Comparison of ENCODE assay signal across 8 mouse cellular contexts in genomic region chr2:68404274-68405162, GRCm38 (mm10).
A peak's percentile ranks its signal among the peaks of the same experiment; 100 is the strongest.
DNase-seq lines count a peak whose midpoint lies in the region; ATAC-seq and TF ChIP-seq lines count a peak whose summit lies in the region.

No protein-coding gene starts in this region.

- H3K27ac ChIP-seq in heart, embryonic 14.5 days (replicated peaks in 1 of 2; ENCODE audit: control insufficient read depth in 1 of 2, insufficient read depth in 1 of 2, low read depth in 2 of 2, low read length in 2 of 2) = no peak overlapping the region
- no peak overlapping the region for H3K27ac ChIP-seq in forebrain, postnatal 0 days (ENCODE audit: low read depth, low read length)

- no peak for DNase-seq in heart, adult 9 months (ENCODE audit: low spot score in 2 of 2)
- peak; percentile 67 for DNase-seq in embryo, embryonic 10 days (ENCODE audit: low spot score)
- no peak for DNase-seq in forebrain, postnatal 0 days
- no peak for DNase-seq in left cerebral cortex, adult 11 months (ENCODE audit: low spot score)
- DNase-seq in right cerebral cortex, postnatal 14 days = no peak
- no peak for DNase-seq in gastrocnemius, postnatal 10 days

- H3K4me3 ChIP-seq in heart, embryonic 14.5 days (ENCODE audit: control insufficient read depth in 1 of 2, insufficient read depth in 1 of 2, low read depth in 1 of 2, low read length in 2 of 2) = no peak overlapping the region
- H3K4me3 ChIP-seq in forebrain, postnatal 0 days (ENCODE audit: low read depth, low read length) = peak overlapping the region; percentile 20; the same call in 1 of the 2 replicates

- H3K4me2 ChIP-seq in heart, embryonic 14.5 days (ENCODE audit: low read length) = no peak overlapping the region
- peak overlapping the region; percentile 38 for H3K4me2 ChIP-seq in forebrain, postnatal 0 days (ENCODE audit: low read depth)

- H3K9ac ChIP-seq in heart, embryonic 14.5 days (ENCODE audit: low read length) = peak overlapping the region; percentile 1; the same call in 1 of the 2 replicates
- H3K9ac ChIP-seq in forebrain, postnatal 0 days = no peak overlapping the region

- H3K36me3 ChIP-seq in heart, embryonic 14.5 days (ENCODE audit: control insufficient read depth, insufficient read depth, low read length) = peaks cover 15% of the 10 kb centered on the region
- H3K36me3 ChIP-seq in forebrain, postnatal 0 days (ENCODE audit: insufficient read depth) = no peaks in the 10 kb centered on the region

- TF ChIP-seq CTCF in forebrain, postnatal 0 days (IDR thresholded peaks at IDR 0.05; ENCODE audit: low read depth) = no peak

- peaks cover 30 to 48% of the 10 kb centered on the region in 2 experiments for H3K4me1 ChIP-seq in heart, embryonic 14.5 days (ENCODE audit: control insufficient read depth in 2 of 2, insufficient read depth in 2 of 2, low read length in 2 of 2)
- 0 out of 2 replicates have a peak, but pooled peaks cover 9% of the 10 kb centered on the region for H3K4me1 ChIP-seq in forebrain, postnatal 0 days (ENCODE audit: insufficient read depth)

- WGBS in heart, embryonic 14.5 days = 62% methylated on average over 18 of the region's 18 CpGs
- 11% methylated on average over 18 of the region's 18 CpGs for WGBS in forebrain, postnatal 0 days

- H3K9me3 ChIP-seq in heart, embryonic 14.5 days (ENCODE audit: control insufficient read depth, low read length) = no peaks in the 10 kb centered on the region
- H3K9me3 ChIP-seq in forebrain, postnatal 0 days (ENCODE audit: low read length) = no peaks in the 10 kb centered on the region

- H3K27me3 ChIP-seq in heart, embryonic 14.5 days (ENCODE audit: control insufficient read depth, insufficient read depth, low read length) = no peaks in the 10 kb centered on the region
- no peaks in the 10 kb centered on the region for H3K27me3 ChIP-seq in forebrain, postnatal 0 days (ENCODE audit: insufficient read depth, low read length)

- ATAC-seq in heart, embryonic 14.5 days (ENCODE audit: insufficient number of reproducible peaks, insufficient read depth, low FRiP score, low read depth) = no peak
- 0 out of 2 replicates have a peak, but pooled peaks have one; percentile 5 for ATAC-seq in forebrain, postnatal 0 days
- peak; percentile 17; the same call in 1 of the 2 replicates for ATAC-seq in megakaryocyte progenitor cell, adult 5-6 weeks (replicated peaks; ENCODE audit: poor library complexity)
